Mouse (Mus musculus) E14TG2a.4 (cell line): ENCODE measurements around the gene Abhd2.
A peak's percentile ranks its signal among the peaks of the same experiment; 100 is the strongest.

Experiments
- H3K27me3 ChIP-seq: 2 replicates; pipeline ENCODE4 v1.6.1; 2014; ENCODE audit warnings: low read length, control low read depth; ENCODE audit not compliant: insufficient read depth
- H3K36me3 ChIP-seq: 2 replicates; pipeline ENCODE4 v1.6.1; 2014; ENCODE audit warnings: low read length, control low read depth; ENCODE audit not compliant: insufficient read depth
- H3K4me1 ChIP-seq: replicated peaks from 2 replicates; pipeline ENCODE4 v1.6.1; 2014; ENCODE audit warnings: low read depth, low read length, control low read depth
- H3K4me3 ChIP-seq: replicated peaks from 2 replicates; pipeline ENCODE4 v1.5.1; 2014; ENCODE audit warnings: mild to moderate bottlenecking, low read length
- H3K9me3 ChIP-seq: 2 replicates; pipeline ENCODE4 v1.6.1; 2014; ENCODE audit warnings: low read length, control low read depth
- CTCF ChIP-seq: conservative IDR thresholded peaks from 2 replicates; pipeline ENCODE4 v1.5.1; 2014; ENCODE audit warnings: low read length
- NANOG ChIP-seq: IDR thresholded peaks from 2 replicates; pipeline ENCODE4 v1.6.1; 2014; ENCODE audit warnings: borderline replicate concordance, low read length, mixed read lengths
- POU5F1 ChIP-seq: IDR thresholded peaks from 2 replicates; pipeline ENCODE4 v1.6.1; 2014; ENCODE audit warnings: low read length, borderline replicate concordance

Gene Abhd2

DNA sequence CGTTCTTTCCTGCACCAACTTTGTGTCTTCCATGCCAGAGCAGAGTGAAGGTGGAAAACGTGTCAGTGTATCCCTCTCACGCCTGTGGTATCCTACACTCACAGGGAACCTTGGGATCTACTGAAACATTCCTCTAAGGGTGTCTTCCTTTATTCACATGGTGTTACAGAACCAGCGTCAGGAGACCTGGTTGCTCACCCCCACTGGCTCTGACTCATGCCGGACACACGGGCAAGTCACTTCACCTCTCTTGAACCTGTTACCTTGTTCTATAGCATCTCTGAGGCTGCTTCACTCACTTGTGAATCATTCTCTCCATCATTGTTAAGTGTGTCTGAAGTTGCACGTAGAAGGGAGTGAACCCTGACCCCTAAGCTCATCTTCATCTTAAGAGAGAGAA lies 89.8 kb downstream of the Abhd2 start:
- Histone ChIP-seq H3K4me1 (peaks cover 33% of the 10 kb centered on the region), H3K4me3 (no peak overlapping the region), H3K36me3 (peaks cover 60% of the 10 kb centered on the region), H3K9me3 (peaks cover 3% of the 10 kb centered on the region; the same call in 1 of the 2 replicates), H3K27me3 (no peaks in the 10 kb centered on the region)
- TF ChIP-seq POU5F1 (no peak), NANOG (no peak), CTCF (no peak)

DNA sequence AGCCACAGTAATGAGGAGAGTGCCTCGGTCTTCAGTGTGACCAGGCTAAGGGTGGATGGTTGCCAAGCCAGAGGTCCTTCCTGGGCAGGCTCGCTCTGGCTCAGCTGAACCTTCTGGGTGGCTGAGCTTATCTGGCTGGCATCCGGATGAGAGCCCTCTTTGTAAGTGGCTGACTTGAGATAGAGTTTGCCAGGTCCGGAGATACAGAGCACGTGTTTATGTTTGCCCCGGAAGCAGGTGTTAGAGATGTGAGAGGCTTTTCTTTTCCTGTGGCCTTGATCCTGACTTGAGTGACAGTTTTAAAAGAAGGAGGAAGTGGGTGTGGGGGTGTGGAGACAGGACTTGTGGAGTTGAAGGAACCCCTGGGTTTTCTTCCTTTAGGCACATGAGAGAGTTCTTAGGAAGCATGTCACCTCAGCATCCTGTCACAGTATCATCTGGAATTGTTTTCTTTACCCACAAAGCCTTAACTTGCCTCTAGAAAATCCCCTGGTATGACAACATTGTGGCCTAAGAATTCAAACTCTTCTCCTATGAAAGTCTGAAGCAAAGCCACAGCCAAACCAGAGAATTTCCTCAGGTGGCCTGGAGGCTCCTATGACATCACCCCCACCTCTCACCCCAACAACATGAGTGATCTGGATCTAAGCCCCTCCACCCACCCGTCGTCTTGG lies 90.5 kb downstream of the Abhd2 start:
- Histone ChIP-seq H3K27me3 (no peaks in the 10 kb centered on the region), H3K4me3 (no peak overlapping the region), H3K36me3 (peaks cover 53% of the 10 kb centered on the region), H3K4me1 (peaks cover 30% of the 10 kb centered on the region), H3K9me3 (peaks cover 3% of the 10 kb centered on the region; the same call in 1 of the 2 replicates)
- TF ChIP-seq CTCF (no peak), NANOG (no peak), POU5F1 (no peak)

DNA sequence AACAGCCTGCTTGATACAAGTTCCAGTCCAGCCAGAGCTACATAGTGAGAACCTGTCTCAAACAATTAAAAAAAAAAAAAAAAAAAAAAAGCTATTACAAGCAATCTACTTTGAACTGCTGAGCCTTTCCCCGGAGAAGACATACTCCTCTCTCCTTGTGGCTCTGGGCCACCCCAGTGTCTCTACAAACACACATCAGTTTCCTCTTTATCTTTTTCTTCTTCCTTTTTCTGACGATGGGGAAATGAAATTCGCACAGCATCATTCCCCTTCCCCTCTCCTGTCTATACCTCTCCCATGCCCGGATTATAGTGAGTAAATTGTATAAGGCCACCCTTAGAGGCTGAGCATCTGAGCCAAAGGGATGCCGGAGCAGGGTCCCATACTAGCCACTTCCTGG lies 95.7 kb downstream of the Abhd2 start:
- H3K27me3 ChIP-seq: no peaks in the 10 kb centered on the region
- peaks cover 6% of the 10 kb centered on the region for H3K36me3 ChIP-seq
- H3K4me3 ChIP-seq: no peak overlapping the region
- peaks cover 33% of the 10 kb centered on the region for H3K4me1 ChIP-seq
- no peak for TF ChIP-seq POU5F1
- no peak for TF ChIP-seq NANOG
- no peak for TF ChIP-seq CTCF
- peaks cover 3% of the 10 kb centered on the region; the same call in 1 of the 2 replicates for H3K9me3 ChIP-seq

DNA sequence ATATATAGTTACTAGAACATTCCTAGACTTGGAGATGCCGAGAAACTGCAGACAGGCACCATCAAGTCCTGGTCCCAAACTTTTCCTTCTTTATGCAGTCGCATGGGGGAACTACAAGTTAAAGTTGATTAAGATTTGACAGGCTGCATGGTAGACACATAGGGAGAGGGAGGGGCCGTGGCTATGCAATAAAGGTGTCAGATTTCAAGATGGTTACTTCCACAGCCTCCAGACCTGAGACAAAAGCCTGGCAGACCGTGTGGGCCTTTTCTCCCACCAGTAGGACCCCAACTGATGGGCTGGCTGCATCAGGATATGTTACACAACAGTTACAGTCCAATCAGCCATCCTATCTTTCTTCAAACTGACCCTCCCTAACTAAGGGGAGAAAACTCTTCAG lies 96.4 kb downstream of the Abhd2 start:
- Histone ChIP-seq H3K27me3 (no peaks in the 10 kb centered on the region), H3K36me3 (no peaks in the 10 kb centered on the region), H3K4me1 (peaks cover 33% of the 10 kb centered on the region), H3K9me3 (peaks cover 3% of the 10 kb centered on the region; the same call in 1 of the 2 replicates), H3K4me3 (no peak overlapping the region)
- TF ChIP-seq POU5F1 (no peak), NANOG (no peak), CTCF (no peak)

DNA sequence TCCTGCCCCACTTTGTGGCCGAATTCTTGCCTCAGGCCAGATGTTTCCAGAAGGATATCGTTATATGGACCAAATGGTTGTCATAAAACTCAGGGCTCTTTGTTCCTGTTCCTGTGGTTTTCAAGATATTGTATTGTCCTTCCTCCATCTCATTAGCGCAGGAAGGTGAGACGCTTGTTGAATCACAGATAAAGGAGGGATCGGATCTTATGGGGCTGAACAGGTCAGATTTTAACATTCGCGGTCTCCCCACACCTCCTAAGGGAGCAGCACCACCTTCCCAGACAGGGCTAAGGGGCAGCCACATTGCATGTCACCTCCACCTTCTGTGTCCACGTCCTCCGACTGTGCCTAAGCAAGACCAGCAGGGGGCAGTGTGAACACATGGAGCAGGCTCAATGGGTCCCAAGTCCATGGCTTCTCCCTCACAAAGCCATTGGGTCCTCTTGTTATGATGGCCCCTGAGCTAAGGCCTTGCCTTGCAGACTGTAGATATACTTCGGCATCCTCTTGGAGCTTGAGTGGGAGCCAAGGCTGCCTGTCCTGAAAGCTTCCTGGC lies 98.4 kb downstream of the Abhd2 start:
- H3K9me3 ChIP-seq: no peaks in the 10 kb centered on the region
- no peak overlapping the region for H3K4me3 ChIP-seq
- H3K4me1 ChIP-seq: peaks cover 36% of the 10 kb centered on the region
- TF ChIP-seq NANOG (no peak), POU5F1 (no peak), CTCF (peak; percentile 80)
- no peaks in the 10 kb centered on the region for H3K27me3 ChIP-seq
- no peaks in the 10 kb centered on the region for H3K36me3 ChIP-seq

DNA sequence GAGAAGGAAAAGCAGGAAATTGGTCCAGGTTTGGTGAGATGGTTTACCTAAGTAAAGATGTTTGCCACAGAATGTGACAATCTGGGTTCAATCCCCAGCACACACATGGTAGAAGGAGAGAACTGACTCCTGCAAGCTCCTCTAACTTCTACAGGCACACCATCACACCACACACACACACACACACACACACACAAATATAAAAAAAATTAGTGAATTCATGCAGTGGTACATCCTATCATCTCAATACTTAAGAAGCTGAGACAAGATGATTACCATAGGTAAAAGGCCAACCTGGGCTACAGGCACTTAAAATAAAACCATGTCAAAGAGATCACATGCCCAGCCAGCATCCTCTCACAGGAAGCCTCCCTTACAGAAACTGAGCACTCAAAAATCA lies 101.0 kb downstream of the Abhd2 start:
- peaks cover 35% of the 10 kb centered on the region for H3K4me1 ChIP-seq

DNA sequence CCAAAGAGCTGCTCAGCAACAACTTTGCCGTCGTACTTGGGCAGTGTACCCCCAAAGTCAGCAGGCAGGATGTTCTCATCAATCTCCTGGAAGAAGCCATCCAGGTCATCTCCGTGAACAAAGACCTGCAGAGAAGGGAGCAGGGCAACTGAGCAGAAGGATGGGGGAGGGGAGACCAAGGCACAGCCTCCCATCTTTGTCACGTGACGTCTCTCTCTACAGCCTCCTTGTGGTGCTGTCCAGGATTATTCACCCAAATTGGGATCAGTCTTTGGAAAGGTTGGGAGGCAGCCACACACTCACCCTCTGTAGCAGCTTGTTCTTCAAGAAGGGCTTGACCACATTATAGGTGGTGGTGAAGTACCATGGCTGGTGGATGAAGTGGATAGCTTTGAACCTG lies 102.6 kb downstream of the Abhd2 start:
- H3K4me1 ChIP-seq: peaks cover 29% of the 10 kb centered on the region
- no peak for TF ChIP-seq CTCF
- no peak for TF ChIP-seq POU5F1
- no peak for TF ChIP-seq NANOG
- peaks cover 3% of the 10 kb centered on the region; the same call in 1 of the 2 replicates for H3K27me3 ChIP-seq
- no peaks in the 10 kb centered on the region for H3K9me3 ChIP-seq
- peaks cover 14% of the 10 kb centered on the region; the same call in 1 of the 2 replicates for H3K36me3 ChIP-seq
- peak overlapping the region; percentile 43 for H3K4me3 ChIP-seq

More for the DNA sequence above, 101.0 kb downstream of the Abhd2 start:
- H3K4me3 ChIP-seq: no peak overlapping the region
- H3K27me3 ChIP-seq: no peaks in the 10 kb centered on the region
- peaks cover 14% of the 10 kb centered on the region; the same call in 1 of the 2 replicates for H3K36me3 ChIP-seq
- TF ChIP-seq CTCF (no peak), POU5F1 (no peak), NANOG (no peak)
- H3K9me3 ChIP-seq: no peaks in the 10 kb centered on the region

DNA sequence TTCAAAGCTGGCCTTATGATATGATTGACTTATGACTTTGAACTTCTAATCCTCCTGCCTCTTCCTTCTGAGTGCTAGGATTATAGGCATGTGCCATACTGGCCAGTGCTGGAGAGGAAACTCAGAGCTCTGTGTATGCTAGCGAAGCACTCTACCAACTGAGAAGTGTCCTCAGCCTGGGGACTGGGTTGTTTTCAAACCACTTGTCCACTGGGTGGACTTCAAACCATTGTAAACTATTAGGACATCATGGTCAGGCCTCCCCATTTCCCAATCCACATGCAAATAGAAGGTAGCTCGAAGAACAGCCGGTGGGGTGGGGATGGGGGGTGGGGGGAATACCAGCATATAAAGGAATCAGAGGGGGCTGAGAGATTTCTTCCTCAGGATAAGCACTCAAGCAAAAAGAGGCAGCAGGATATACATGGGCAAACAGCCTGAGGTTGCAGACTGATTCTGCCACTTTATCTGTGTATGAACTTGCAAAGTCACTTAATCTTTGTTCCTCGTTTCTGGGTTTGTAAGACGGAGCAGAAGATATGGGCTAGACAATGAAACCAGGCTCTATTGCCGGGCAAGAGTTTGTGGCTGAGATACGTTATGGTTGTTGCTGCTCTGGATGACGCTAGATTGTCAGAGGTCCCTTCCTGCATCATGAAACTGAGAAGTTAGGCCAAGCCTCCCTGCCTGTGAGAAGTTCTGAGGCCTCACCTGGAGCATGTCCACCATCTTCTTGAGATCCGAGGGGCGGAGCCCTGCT lies 103.7 kb downstream of the Abhd2 start:
- Histone ChIP-seq H3K9me3 (no peaks in the 10 kb centered on the region), H3K27me3 (peaks cover 3% of the 10 kb centered on the region; the same call in 1 of the 2 replicates), H3K36me3 (peaks cover 14% of the 10 kb centered on the region; the same call in 1 of the 2 replicates), H3K4me3 (no peak overlapping the region), H3K4me1 (peaks cover 25% of the 10 kb centered on the region)
- no peak for TF ChIP-seq POU5F1
- TF ChIP-seq NANOG: no peak
